Mouse (Mus musculus) MEL (cell line): ENCODE measurements around the gene Shb. TPM values are rescaled to one million over a fixed set of nuclear protein-coding genes. Genes with fewer than 3 reads are reported as not detected.
A peak's percentile ranks its signal among the peaks of the same experiment; 100 is the strongest.

Source experiments
- DNase-seq: peaks from one replicate; pipeline ENCODE4 v3.0.0; 2011; ENCODE audit warnings: low read depth, low spot score
- H3K27ac ChIP-seq: 2 replicates; pipeline ENCODE4 v1.5.1; 2012; ENCODE audit warnings: low read depth, mild to moderate bottlenecking, control low read depth, low read length, moderate library complexity; ENCODE audit not compliant: control insufficient read depth
- H3K27me3 ChIP-seq, 2 experiments: fragments of 150-350 bp in 1 of 2; sonication (generic) in 1 of 2; 2 replicates each; pipeline ENCODE4 v1.6.1; 2012; ENCODE audit warnings: low read length in 2 of 2, mild to moderate bottlenecking in 2 of 2, improper control_type of control experiment in 1 of 2, moderate library complexity in 1 of 2; ENCODE audit not compliant: insufficient read depth in 2 of 2, control insufficient read depth in 1 of 2
- H3K36me3 ChIP-seq, 2 experiments: 2 replicates each; pipeline ENCODE4 v1.6.1; 2012 to 2014; ENCODE audit warnings: low read length in 2 of 2, improper control_type of control experiment in 1 of 2, inconsistent platforms in 1 of 2, mild to moderate bottlenecking in 1 of 2; ENCODE audit not compliant: insufficient read depth in 2 of 2, control insufficient read depth in 1 of 2
- H3K4me1 ChIP-seq, 2 experiments: fragments of 150-350 bp in 1 of 2; sonication (generic) in 1 of 2; 2 replicates each; pipeline ENCODE4 v1.6.1; 2012; ENCODE audit warnings: low read length in 2 of 2, improper control_type of control experiment in 1 of 2, mild to moderate bottlenecking in 1 of 2; ENCODE audit not compliant: insufficient read depth in 2 of 2, control insufficient read depth in 1 of 2
- H3K4me3 ChIP-seq, 2 experiments: fragments of 150-350 bp in 1 of 2; sonication (generic) in 1 of 2; 2 replicates each; pipeline ENCODE4 v1.5.1; 2012; ENCODE audit warnings: low read depth in 2 of 2, low read length in 2 of 2, mild to moderate bottlenecking in 2 of 2, moderate library complexity in 2 of 2, control low read depth in 1 of 2, improper control_type of control experiment in 1 of 2; ENCODE audit not compliant: control insufficient read depth in 1 of 2, insufficient read depth in 1 of 2
- H3K79me2 ChIP-seq: 2 replicates; pipeline ENCODE4 v1.6.1; 2012; ENCODE audit warnings: mild to moderate bottlenecking, low read length, moderate library complexity; ENCODE audit not compliant: control insufficient read depth, poor library complexity, insufficient read depth
- H3K9ac ChIP-seq: 2 replicates; pipeline ENCODE4 v1.6.1; 2012; ENCODE audit warnings: low read depth, mild to moderate bottlenecking, control low read depth, low read length, moderate library complexity; ENCODE audit not compliant: control insufficient read depth, poor library complexity, severe bottlenecking
- H3K9me3 ChIP-seq: fragments of 150-350 bp; sonication (generic); replicated peaks from 2 replicates; pipeline ENCODE4 v1.6.1; 2012; ENCODE audit warnings: mild to moderate bottlenecking, low read length, improper control_type of control experiment, moderate library complexity; ENCODE audit not compliant: insufficient read depth
- BHLHE40 ChIP-seq: IDR thresholded peaks from 2 replicates; pipeline ENCODE4 v1.6.1; 2012; ENCODE audit warnings: low read depth, mild to moderate bottlenecking, inconsistent platforms, low read length, improper control_type of control experiment, borderline replicate concordance
- CHD1 ChIP-seq: IDR thresholded peaks from 2 replicates; pipeline ENCODE4 v1.6.1; 2012; ENCODE audit warnings: low read depth, mild to moderate bottlenecking, inconsistent platforms, low read length, improper control_type of control experiment
- CTCF ChIP-seq, 3 experiments: IDR thresholded peaks in 2 of 3; conservative IDR thresholded peaks in 1 of 3; 2 replicates each; pipeline ENCODE4 v1.5.1; 2011 to 2012; ENCODE audit warnings: low read length in 3 of 3, low read depth in 2 of 3, mild to moderate bottlenecking in 2 of 3, improper control_type of control experiment in 1 of 3, inconsistent platforms in 1 of 3, mixed read lengths in 1 of 3, moderate library complexity in 1 of 3; ENCODE audit not compliant: control insufficient read depth in 1 of 3, insufficient read depth in 1 of 3, poor library complexity in 1 of 3, severe bottlenecking in 1 of 3
- EP300 ChIP-seq, 2 experiments: IDR thresholded peaks; 2 replicates each; pipeline ENCODE4 v1.6.1; 2011; ENCODE audit warnings: improper control_type of control experiment in 2 of 2, low read length in 2 of 2, low read depth in 1 of 2, mild to moderate bottlenecking in 1 of 2
- ETS1 ChIP-seq: IDR thresholded peaks from 2 replicates; pipeline ENCODE4 v1.6.1; 2012; ENCODE audit warnings: low read depth, mild to moderate bottlenecking, inconsistent platforms, low read length, improper control_type of control experiment, moderate library complexity
- GABPA ChIP-seq: IDR thresholded peaks from 2 replicates; pipeline ENCODE4 v1.6.1; 2012; ENCODE audit warnings: low read depth, mild to moderate bottlenecking, inconsistent platforms, low read length, improper control_type of control experiment, moderate library complexity
- GATA1 ChIP-seq: IDR thresholded peaks from 2 replicates; pipeline ENCODE4 v1.6.1; 2011; ENCODE audit warnings: low read depth, low read length, improper control_type of control experiment
- HCFC1 ChIP-seq: IDR thresholded peaks from 2 replicates; pipeline ENCODE4 v1.6.1; 2012; ENCODE audit warnings: low read depth, mild to moderate bottlenecking, inconsistent platforms, low read length, improper control_type of control experiment, moderate library complexity
- JUND ChIP-seq: IDR thresholded peaks from 2 replicates; pipeline ENCODE4 v1.6.1; 2011; ENCODE audit warnings: low read depth, mild to moderate bottlenecking, improper control_type of control experiment, low read length
- MAX ChIP-seq: IDR thresholded peaks from 2 replicates; pipeline ENCODE4 v1.6.1; 2011; ENCODE audit warnings: low read length, improper control_type of control experiment
- MAZ ChIP-seq: IDR thresholded peaks from 2 replicates; pipeline ENCODE4 v1.6.1; 2012; ENCODE audit warnings: low read depth, mild to moderate bottlenecking, inconsistent platforms, low read length, improper control_type of control experiment
- MXI1 ChIP-seq: IDR thresholded peaks from 2 replicates; pipeline ENCODE4 v1.6.1; 2011; ENCODE audit warnings: mild to moderate bottlenecking, low read depth, low read length, improper control_type of control experiment
- MYC ChIP-seq: IDR thresholded peaks from 2 replicates; pipeline ENCODE4 v1.6.1; 2011; ENCODE audit warnings: low read depth, mild to moderate bottlenecking, low read length, improper control_type of control experiment, moderate library complexity
- POLR2A ChIP-seq, 2 experiments: IDR thresholded peaks; 2 replicates each; pipeline ENCODE4 v1.6.1; 2011 to 2012; ENCODE audit warnings: low read length in 2 of 2, mild to moderate bottlenecking in 2 of 2, control low read depth in 1 of 2, improper control_type of control experiment in 1 of 2, low read depth in 1 of 2, moderate library complexity in 1 of 2; ENCODE audit not compliant: control insufficient read depth in 1 of 2, insufficient read depth in 1 of 2, poor library complexity in 1 of 2
- POLR2AphosphoS5 ChIP-seq: IDR thresholded peaks from 2 replicates; pipeline ENCODE4 v1.6.1; 2012; ENCODE audit warnings: low read depth, borderline replicate concordance, mild to moderate bottlenecking, inconsistent platforms, low read length, moderate library complexity, mixed read lengths
- SIN3A ChIP-seq: IDR thresholded peaks from 2 replicates; pipeline ENCODE4 v1.6.1; 2012; ENCODE audit warnings: low read length, improper control_type of control experiment, inconsistent platforms
- SMC3 ChIP-seq: IDR thresholded peaks from 2 replicates; pipeline ENCODE4 v1.6.1; 2011; ENCODE audit warnings: low read depth, low read length, improper control_type of control experiment
- TCF12 ChIP-seq: IDR thresholded peaks from 2 replicates; pipeline ENCODE4 v1.6.1; 2014; ENCODE audit warnings: low read depth, mild to moderate bottlenecking, inconsistent platforms, low read length, improper control_type of control experiment, moderate library complexity
- UBTF ChIP-seq: IDR thresholded peaks from 2 replicates; pipeline ENCODE4 v1.6.1; 2012; ENCODE audit warnings: low read depth, mild to moderate bottlenecking, inconsistent platforms, low read length, improper control_type of control experiment, moderate library complexity, borderline replicate concordance; ENCODE audit not compliant: insufficient read depth
- USF2 ChIP-seq, 2 experiments: IDR thresholded peaks; 2 replicates each; pipeline ENCODE4 v1.6.1; 2011 to 2012; ENCODE audit warnings: improper control_type of control experiment in 2 of 2, low read length in 2 of 2, borderline replicate concordance in 1 of 2, inconsistent platforms in 1 of 2, low read depth in 1 of 2, mild to moderate bottlenecking in 1 of 2; ENCODE audit not compliant: insufficient read depth in 1 of 2
- ZNF384 ChIP-seq: IDR thresholded peaks from 2 replicates; pipeline ENCODE4 v1.6.1; 2012; ENCODE audit warnings: low read depth, mild to moderate bottlenecking, inconsistent platforms, low read length, improper control_type of control experiment
- polyA plus RNA-seq, 2 experiments: library from polyadenylated mRNA; stranded (reverse) in 1 of 2; unstranded in 1 of 2; fragments of >175 nt in 1 of 2; fragments of >200 nt in 1 of 2; gene quantifications; 2 replicates each; pipeline versions ENCODE4 v1.2.1 to v1.2.4; 2012; ENCODE audit warnings: low replicate concordance in 2 of 2, low read depth in 1 of 2; ENCODE audit not compliant: insufficient read length in 2 of 2, insufficient read depth in 1 of 2, missing spikeins in 1 of 2
- total RNA-seq: library from RNA; depleted of rRNA; stranded (reverse); fragments of 300-350 nt; gene quantifications from 2 replicates; pipeline ENCODE4 v1.2.3, GENCODE M21; 2012

Shb gene
- total and polyA plus RNA-seq, 3 experiments, result 5.2 to 13.9 TPM; not detected in 1

- no peaks in the 10 kb centered on the region for H3K27me3 ChIP-seq
- H3K4me1 ChIP-seq, result peaks cover 10 to 36% of the 10 kb centered on the region in 2 experiments
- DNase-seq, result no peak
- no peak overlapping the region for H3K4me3 ChIP-seq
- H3K79me2 ChIP-seq, result peaks cover 32% of the 10 kb centered on the region
- H3K9me3 ChIP-seq, result no peaks in the 10 kb centered on the region
- H3K27ac ChIP-seq, result peak overlapping the region; percentile 84
- peaks cover 14 to 34% of the 10 kb centered on the region in 2 experiments; a peak in 3 of 4 replicates for H3K36me3 ChIP-seq
- TF ChIP-seq EP300 (IDR thresholded peaks at IDR 0.05; ENCODE audit: low read depth in 1 of 2, low read length in 2 of 2), result no peak
- TF ChIP-seq MAX, result no peak
- no peak for TF ChIP-seq SMC3
- no peak for TF ChIP-seq USF2 (IDR thresholded peaks at IDR 0.05; ENCODE audit: borderline replicate concordance in 1 of 2, insufficient read depth in 1 of 2, low read depth in 1 of 2, low read length in 2 of 2)
- TF ChIP-seq BHLHE40, result no peak
- no peak for TF ChIP-seq MYC
- no peak for TF ChIP-seq POLR2A (IDR thresholded peaks at IDR 0.05; ENCODE audit: control insufficient read depth in 1 of 2, insufficient read depth in 1 of 2, low read depth in 1 of 2, low read length in 2 of 2, poor library complexity in 1 of 2)
- TF ChIP-seq ZNF384, result no peak
- TF ChIP-seq POLR2AphosphoS5, result no peak
- TF ChIP-seq SIN3A, result no peak
- TF ChIP-seq CHD1, result no peak
- no peak for TF ChIP-seq MXI1
- TF ChIP-seq TCF12, result no peak
- TF ChIP-seq MAZ, result no peak
- no peak for TF ChIP-seq CTCF (IDR thresholded peaks at IDR 0.05 in 2 of 3, conservative IDR thresholded peaks at IDR 0.05 in 1 of 3; ENCODE audit: control insufficient read depth in 1 of 3, insufficient read depth in 1 of 3, low read depth in 2 of 3, low read length in 3 of 3, poor library complexity in 1 of 3, severe bottlenecking in 1 of 3)
- no peak for TF ChIP-seq GATA1
- no peak for TF ChIP-seq JUND
- TF ChIP-seq, all 39 proteins: peak for 0
- peak overlapping the region; percentile 25; the same call in 1 of the 2 replicates for H3K9ac ChIP-seq
Observed at GRCm38 (mm10) chr4:45404086-45404485, 128.2 kb downstream of the Shb start.

GRCm38 (mm10) chr4:45403499-45403878, 128.8 kb downstream of the Shb start:
- peak overlapping the region; percentile 84 for H3K27ac ChIP-seq
- DNase-seq, result peak; percentile 68
- peaks cover 10 to 36% of the 10 kb centered on the region in 2 experiments for H3K4me1 ChIP-seq
- no peak overlapping the region; a peak in 1 of 4 replicates for H3K4me3 ChIP-seq
- TF ChIP-seq MAX, result no peak; the same call in 1 of the 2 replicates
- TF ChIP-seq HCFC1, result no peak
- TF ChIP-seq ETS1, result no peak
- no peak for TF ChIP-seq UBTF
- TF ChIP-seq GABPA, result no peak
- H3K27me3 ChIP-seq, result no peaks in the 10 kb centered on the region
- H3K9me3 ChIP-seq, result no peaks in the 10 kb centered on the region
- H3K79me2 ChIP-seq, result peaks cover 32% of the 10 kb centered on the region
- peaks cover 14 to 34% of the 10 kb centered on the region in 2 experiments; a peak in 3 of 4 replicates for H3K36me3 ChIP-seq
- H3K9ac ChIP-seq, result peak overlapping the region; percentile 25; the same call in 1 of the 2 replicates
